Mouse (Mus musculus): ENCODE results near the gene Kcnn4.

Gene Kcnn4

DNA sequence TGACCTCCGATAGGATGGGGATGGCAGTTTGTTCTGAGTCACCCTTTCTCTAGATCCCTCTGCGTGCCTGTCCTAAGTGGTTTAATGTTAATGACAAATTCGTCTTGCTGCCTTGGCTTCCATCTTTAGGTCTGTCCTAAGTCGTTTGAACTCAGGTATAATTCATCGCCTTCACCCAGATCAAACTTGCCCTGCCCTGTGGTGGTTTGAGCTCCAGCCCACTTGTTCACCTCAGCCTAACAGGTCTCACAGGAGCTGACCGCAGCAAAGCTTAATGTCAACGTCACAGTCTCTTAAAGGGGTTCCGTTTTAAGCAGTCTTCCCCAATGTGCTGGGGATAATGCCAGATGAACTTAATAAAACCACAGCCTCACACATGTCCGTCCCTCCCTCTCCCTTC, 55.9 kb downstream of the Kcnn4 start:
- no peak for DNase-seq (ENCODE audit: low read depth)

GRCm38 (mm10) chr7:24427168-24427567, 57.1 kb downstream of the Kcnn4 start:
- no peak for DNase-seq (ENCODE audit: low read depth)

- no peak for DNase-seq (ENCODE audit: low read depth)
Measured at GRCm38 (mm10) chr7:24428725-24429124, 58.7 kb downstream of the Kcnn4 start.

- no peak for DNase-seq (ENCODE audit: low read depth)
Measured at GRCm38 (mm10) chr7:24429413-24430112, 59.5 kb downstream of the Kcnn4 start.

- peak; percentile 59 for DNase-seq (ENCODE audit: low read depth)
Measured at GRCm38 (mm10) chr7:24430551-24431345, 60.7 kb downstream of the Kcnn4 start.

DNA sequence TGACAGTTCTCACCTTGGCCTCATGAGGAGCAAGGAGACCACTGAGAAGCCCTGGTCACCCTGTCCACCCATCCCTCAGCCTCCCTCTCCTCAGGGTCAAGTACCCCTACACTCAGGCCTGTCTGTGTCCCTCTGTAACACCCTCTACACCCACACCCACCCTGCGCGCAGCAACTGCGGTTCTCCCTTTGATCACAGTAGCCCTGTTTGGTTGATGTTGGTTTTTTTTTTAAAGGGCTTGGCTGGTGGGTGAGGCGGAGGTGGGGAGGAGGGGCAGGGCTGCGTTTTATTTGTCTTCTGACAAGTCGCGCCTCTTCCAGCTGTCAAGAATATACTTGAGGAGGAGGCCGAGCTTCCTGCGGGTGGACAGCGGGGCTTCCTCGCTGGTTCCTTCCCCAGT, 61.6 kb downstream of the Kcnn4 start:
- peak; percentile 39 for DNase-seq (ENCODE audit: low read depth)

GRCm38 (mm10) chr7:24435305-24435704, 65.2 kb downstream of the Kcnn4 start:
- DNase-seq (ENCODE audit: low read depth): no peak

Data from induced T-regulatory cell, adult 2 months (primary cell).